Mouse (Mus musculus): ENCODE results near the gene Lactb.

GRCm38 (mm10) chr9:66989581-66989980, 14.3 kb upstream of the Lactb start:
- TF ChIP-seq CTCF (IDR thresholded peaks at IDR 0.05; ENCODE audit: borderline replicate concordance, insufficient read depth, low read length) (no peak), POLR2A (IDR thresholded peaks at IDR 0.05; ENCODE audit: low read depth, low read length) (no peak)
